Comparison of ENCODE assay signal across 29 mouse cellular contexts in the genomic region with DNA sequence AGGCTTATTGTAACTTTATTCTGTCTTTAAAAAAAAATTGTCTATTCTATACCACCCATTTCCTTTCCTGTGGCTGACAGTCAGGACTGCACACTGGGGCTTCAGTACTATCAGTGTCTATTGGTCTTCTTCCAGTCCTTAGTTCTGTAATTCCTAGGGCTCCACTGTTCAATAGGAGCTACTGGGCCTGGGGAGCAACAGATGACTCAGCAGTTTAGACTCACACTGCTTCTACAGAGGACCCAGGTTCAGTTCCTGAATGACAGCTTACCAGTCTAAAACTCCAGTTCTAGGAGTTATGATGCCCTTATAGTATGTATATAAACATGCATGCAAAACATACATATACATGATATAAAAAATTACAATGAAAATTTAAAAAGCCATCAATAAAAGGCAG. TPM values are rescaled to one million over a fixed set of nuclear protein-coding genes. Genes with fewer than 3 reads are reported as not detected.
A peak's percentile ranks its signal among the peaks of the same experiment; 100 is the strongest.
DNase-seq lines count a peak whose midpoint lies in the region; ATAC-seq and TF ChIP-seq lines count a peak whose summit lies in the region.
"Had no signal": no experiment of that assay in that cellular context is flagged by ENCODE, and none has a peak within 500 bp of the region (broad histone marks: within the 10 kb centered on the region; RNA-seq: fewer than 3 reads in every experiment).

No protein-coding gene starts in this region.

- peaks cover 2 to 60% of the 10 kb centered on the region in 2 experiments; a peak in 2 of 4 replicates for H3K36me3 ChIP-seq in MEL (ENCODE audit: control insufficient read depth in 1 of 2, insufficient read depth in 2 of 2, low read length in 2 of 2)

- H3K4me3 ChIP-seq in MEL (ENCODE audit: control insufficient read depth in 1 of 2, insufficient read depth in 1 of 2, low read depth in 2 of 2, low read length in 2 of 2) = no peak overlapping the region
- H3K4me3 ChIP-seq: embryonic facial prominence, embryonic 12.5 days; embryonic facial prominence, embryonic 15.5 days; heart, embryonic 12.5 days; heart, embryonic 15.5 days; hindbrain, embryonic 10.5 days; hindbrain, embryonic 13.5 days; intestine, embryonic 15.5 days had no signal

- no peak overlapping the region for H3K9ac ChIP-seq in MEL (ENCODE audit: control insufficient read depth, low read depth, low read length, poor library complexity, severe bottlenecking)
- H3K9ac ChIP-seq: embryonic facial prominence, embryonic 12.5 days; embryonic facial prominence, embryonic 15.5 days; heart, embryonic 12.5 days; heart, embryonic 15.5 days; hindbrain, embryonic 13.5 days; intestine, embryonic 15.5 days had no signal

- no peaks in the 10 kb centered on the region for H3K4me1 ChIP-seq in MEL (ENCODE audit: control insufficient read depth in 1 of 2, insufficient read depth in 2 of 2, low read length in 2 of 2)
- H3K4me1 ChIP-seq: embryonic facial prominence, embryonic 12.5 days; embryonic facial prominence, embryonic 15.5 days; heart, embryonic 12.5 days; heart, embryonic 15.5 days; hindbrain, embryonic 10.5 days; hindbrain, embryonic 13.5 days; intestine, embryonic 15.5 days had no signal

- DNase-seq in 416B (ENCODE audit: low read depth) (peak; percentile 29), ES-CJ7 (ENCODE audit: low read depth, low spot score) (peak; percentile 25), MEL (ENCODE audit: low read depth, low spot score) (peak; percentile 25)
- no peak for DNase-seq in testis, postnatal 14 days (ENCODE audit: low spot score)
- DNase-seq in thymus, postnatal 36 days = no peak
- DNase-seq in heart, adult 8-10 months (ENCODE audit: low spot score) = no peak
- DNase-seq: adrenal gland, adult 8-10 months; adrenal gland, postnatal 25 days; cerebellum, adult 18-20 months; cerebellum, adult 9-10 months; cerebellum, postnatal 14 days; gastrocnemius, postnatal 10 days; gastrocnemius, postnatal 36 days; heart, adult 11 months; heart, postnatal 10 days; heart, postnatal 36 days; kidney, adult 11 months had no signal

- no peak for TF ChIP-seq RAD21 in MEL (IDR thresholded peaks at IDR 0.05; ENCODE audit: low read depth, low read length)

- TF ChIP-seq POLR2A in MEL (IDR thresholded peaks at IDR 0.05; ENCODE audit: control insufficient read depth in 1 of 2, insufficient read depth in 1 of 2, low read depth in 1 of 2, low read length in 2 of 2, poor library complexity in 1 of 2) = no peak

- 0 out of 2 replicates have a peak, but pooled peaks have one; percentile 42 for ATAC-seq in common myeloid progenitor, adult 5-6 weeks (replicated peaks; ENCODE audit: low read depth, poor library complexity, severe bottlenecking)
- ATAC-seq: activated CD4-positive, CD25-positive, alpha-beta regulatory T cell, adult 4 months; CD4-positive, CD25-positive, alpha-beta regulatory T cell, adult 4 months; forebrain, embryonic 14.5 days; hindbrain, embryonic 16.5 days; intestine, embryonic 15.5 days had no signal

- no peak overlapping the region for H3K27ac ChIP-seq in MEL (ENCODE audit: control insufficient read depth, low read depth, low read length)
- H3K27ac ChIP-seq: embryonic facial prominence, embryonic 12.5 days; embryonic facial prominence, embryonic 15.5 days; heart, embryonic 15.5 days; hindbrain, embryonic 10.5 days; hindbrain, embryonic 13.5 days; intestine, embryonic 15.5 days had no signal

- TF ChIP-seq EP300 in MEL (IDR thresholded peaks at IDR 0.05; ENCODE audit: low read depth in 1 of 2, low read length in 2 of 2) = no peak

- no peak for TF ChIP-seq CTCF in MEL (IDR thresholded peaks at IDR 0.05 in 2 of 3, conservative IDR thresholded peaks at IDR 0.05 in 1 of 3; ENCODE audit: control insufficient read depth in 1 of 3, insufficient read depth in 1 of 3, low read depth in 2 of 3, low read length in 3 of 3, poor library complexity in 1 of 3, severe bottlenecking in 1 of 3)

- H3K9me3 ChIP-seq in MEL (replicated peaks; ENCODE audit: insufficient read depth, low read length) = no peaks in the 10 kb centered on the region
- H3K9me3 ChIP-seq: embryonic facial prominence, embryonic 12.5 days; embryonic facial prominence, embryonic 15.5 days; heart, embryonic 12.5 days; heart, embryonic 15.5 days; hindbrain, embryonic 10.5 days; hindbrain, embryonic 13.5 days; intestine, embryonic 15.5 days had no signal

- H3K79me2 ChIP-seq in MEL (ENCODE audit: control insufficient read depth, insufficient read depth, low read length, poor library complexity) = no peaks in the 10 kb centered on the region

- H3K27me3 ChIP-seq in MEL (ENCODE audit: control insufficient read depth in 1 of 2, insufficient read depth in 2 of 2, low read length in 2 of 2) = no peaks in the 10 kb centered on the region
- H3K27me3 ChIP-seq: embryonic facial prominence, embryonic 12.5 days; embryonic facial prominence, embryonic 15.5 days; heart, embryonic 12.5 days; heart, embryonic 15.5 days; hindbrain, embryonic 13.5 days; intestine, embryonic 15.5 days had no signal

TF ChIP-seq in MEL, 35 proteins besides CTCF, POLR2A, EP300 and RAD21:
- no peak for TF ChIP-seq ZNF384 (IDR thresholded peaks at IDR 0.05; ENCODE audit: low read depth, low read length)
- no peak for TF ChIP-seq TCF12 (IDR thresholded peaks at IDR 0.05; ENCODE audit: low read depth, low read length)
- TF ChIP-seq NELFE (IDR thresholded peaks at IDR 0.05; ENCODE audit: low read depth, low read length) = no peak
- no peak for TF ChIP-seq GABPA (IDR thresholded peaks at IDR 0.05; ENCODE audit: low read depth, low read length)
- TF ChIP-seq SIN3A (IDR thresholded peaks at IDR 0.05; ENCODE audit: low read length) = no peak
- TF ChIP-seq ZMIZ1 (IDR thresholded peaks at IDR 0.05; ENCODE audit: low read depth, low read length) = no peak

RNA-seq across cellular contexts. Expression of a gene that starts 44.2 kb away (rescaled TPM):
- total RNA-seq in MEL (2012; rRNA removed) = 82.9 and 92.0 TPM in 2 replicates
- 10 to 100 TPM; 94.9 to 98.5 TPM for polyA plus RNA-seq in MEL (2012; ENCODE audit: insufficient read depth in 1 of 2, insufficient read length in 2 of 2, low read depth in 1 of 2, low replicate concordance in 2 of 2, missing spikeins in 1 of 2)
- 251 and 305 TPM in 2 replicates for total RNA-seq in common myeloid progenitor, adult 5-6 weeks (2017)
- total RNA-seq in heart, adult 8-10 months (2022) = 10 to 100 TPM; 27.3 to 38.3 (median 30.7) TPM

RNA-seq across cellular contexts. Expression of a gene that starts 44.7 kb away (rescaled TPM):
- 43.1 and 43.8 TPM in 2 replicates for total RNA-seq in MEL (2012; rRNA removed)
- polyA plus RNA-seq in MEL (2012; ENCODE audit: insufficient read depth in 1 of 2, insufficient read length in 2 of 2, low read depth in 1 of 2, low replicate concordance in 2 of 2, missing spikeins in 1 of 2) = 100 to 1,000 TPM in 1 of 2 experiments, 10 to 100 TPM in 1; 53.1 to 438 TPM
- total RNA-seq in common myeloid progenitor, adult 5-6 weeks (2017) = 43.7 and 56.6 TPM in 2 replicates
- 10 to 100 TPM in 3 of 4 experiments, 1 to 10 TPM in 1; 7.9 to 15.8 (median 11.3) TPM for total RNA-seq in heart, adult 8-10 months (2022)

Comparison
In these comparisons a context has a peak if more than half of its experiments do, and no peak if none do; other contexts are left out.
1. DNase-seq: peak in 416B (single experiment), ES-CJ7 (single experiment) and MEL (single experiment); none in testis, postnatal 14 days (single experiment), thymus, postnatal 36 days (0 of 2) and heart, adult 8-10 months (single experiment).